Mouse (Mus musculus) midbrain, postnatal 0 days (tissue): ENCODE results near the gene Mroh8. TPM values are rescaled to one million over a fixed set of nuclear protein-coding genes. Genes with fewer than 3 reads are reported as not detected.
A peak's percentile ranks its signal among the peaks of the same experiment; 100 is the strongest.

ENCODE experiments used
- ATAC-seq: fragments of 200-750 bp; cut with Nextera tagmentation; 2 replicates; pipeline ENCODE4 v1.8.0; 2017; ENCODE audit warnings: moderate number of reproducible peaks, mild to moderate bottlenecking, moderate TSS enrichment, moderate library complexity; ENCODE audit not compliant: low FRiP score
- DNase-seq: peaks from one replicate; pipeline ENCODE4 v3.0.0-alpha.2; 2015; ENCODE audit warnings: low spot score
- H3K27ac ChIP-seq: fragments of 300-500 bp; sonication (generic); 2 replicates; pipeline ENCODE4 v1.5.1; 2014; ENCODE audit warnings: low read depth, mild to moderate bottlenecking, low read length, mixed read lengths
- H3K27me3 ChIP-seq: fragments of 300-500 bp; sonication (generic); 2 replicates; pipeline ENCODE4 v1.6.1; 2014; ENCODE audit warnings: low read length, control low read depth, mixed read lengths; ENCODE audit not compliant: insufficient read depth
- H3K36me3 ChIP-seq: fragments of 300-500 bp; sonication (generic); 2 replicates; pipeline ENCODE4 v1.6.1; 2014; ENCODE audit warnings: low read length, control low read depth, mixed read lengths; ENCODE audit not compliant: insufficient read depth
- H3K4me1 ChIP-seq: fragments of 300-500 bp; sonication (generic); 2 replicates; pipeline ENCODE4 v1.6.1; 2014; ENCODE audit warnings: mild to moderate bottlenecking, control low read depth, antibody characterized with exemption, low read length, mixed read lengths; ENCODE audit not compliant: insufficient read depth
- H3K4me2 ChIP-seq: fragments of 300-500 bp; sonication (generic); 2 replicates; pipeline ENCODE4 v1.6.1; 2014; ENCODE audit warnings: low read depth, mild to moderate bottlenecking, low read length, mixed read lengths; ENCODE audit not compliant: poor library complexity, severe bottlenecking
- H3K4me3 ChIP-seq: fragments of 300-500 bp; sonication (generic); 2 replicates; pipeline ENCODE4 v1.5.1; 2014; ENCODE audit warnings: low read depth, mild to moderate bottlenecking, low read length, moderate library complexity
- H3K9ac ChIP-seq: fragments of 300-500 bp; sonication (generic); replicated peaks from 2 replicates; pipeline ENCODE4 v1.6.1; 2014; ENCODE audit warnings: mild to moderate bottlenecking, low read length, moderate library complexity, mixed read lengths; ENCODE audit not compliant: poor library complexity, severe bottlenecking
- H3K9me3 ChIP-seq: fragments of 300-500 bp; sonication (generic); 2 replicates; pipeline ENCODE4 v1.6.1; 2016; ENCODE audit warnings: low read length, control low read depth
- CTCF ChIP-seq: IDR thresholded peaks from 2 replicates; pipeline ENCODE4 v1.5.1; 2016; ENCODE audit warnings: antibody characterized with exemption, mild to moderate bottlenecking
- WGBS: fragments of 180-500 bp; shearing (Covaris S2); extraction: QIAGEN DNeasy Blood & Tissue Kit; methylation state at CpG from one replicate; pipeline ENCODE4 v1.1.7; 2014; 5-methylcytosine and 5-hydroxymethylcytosine counted together
- polyA plus RNA-seq: library from polyadenylated mRNA; unstranded; fragments of >200 nt; fragmentation: Nextera tagmentation; extraction: Ambion mirVana; gene quantifications from 2 replicates; pipeline ENCODE4 v1.2.1, GENCODE M21; 2015
- total RNA-seq: library from RNA; depleted of rRNA; stranded (reverse); fragments of >200 nt; gene quantifications from 2 replicates; pipeline ENCODE4 v1.2.3, GENCODE M21; 2014

Gene Mroh8
- total and polyA plus RNA-seq, 2 experiments from 2014 or later: 0.47 to 0.66 TPM

- TF ChIP-seq CTCF: no peak
- no peak for ATAC-seq
- WGBS: 86% methylated on average over 6 of the region's 6 CpGs
Measured at GRCm38 (mm10) chr2:157310963-157311637, 31.8 kb upstream of the Mroh8 start.

DNA sequence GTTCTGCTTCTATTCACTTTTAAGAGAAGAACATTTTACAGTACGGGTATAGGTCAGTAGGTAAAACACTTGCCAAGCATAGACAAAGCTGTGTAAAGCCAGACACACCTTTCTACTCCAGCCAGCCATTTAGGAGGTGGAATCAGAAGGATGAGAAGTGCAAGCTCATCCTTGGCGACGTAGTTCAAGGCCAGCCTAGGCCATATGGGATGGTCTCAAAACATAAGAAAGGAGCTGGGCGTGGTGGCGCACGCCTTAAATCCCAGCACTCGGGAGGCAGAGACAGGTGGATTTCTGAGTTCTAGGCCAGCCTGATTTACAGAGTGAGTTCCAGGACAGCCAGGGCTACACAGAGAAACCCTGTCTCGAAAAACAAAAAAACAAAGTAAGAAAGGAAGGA lies 30.3 kb upstream of the Mroh8 start:
- peaks cover 13% of the 10 kb centered on the region; the same call in 1 of the 2 replicates for H3K36me3 ChIP-seq

More at GRCm38 (mm10) chr2:157310963-157311637, 31.8 kb upstream of the Mroh8 start:
- Histone ChIP-seq H3K4me2 (no peak overlapping the region), H3K27ac (no peak overlapping the region), H3K36me3 (peaks cover 11% of the 10 kb centered on the region; the same call in 1 of the 2 replicates), H3K9me3 (no peaks in the 10 kb centered on the region), H3K4me1 (0 out of 2 replicates have a peak, but pooled peaks cover 6% of the 10 kb centered on the region), H3K9ac (no peak overlapping the region), H3K27me3 (no peaks in the 10 kb centered on the region), H3K4me3 (no peak overlapping the region)
- no peak for DNase-seq

DNA sequence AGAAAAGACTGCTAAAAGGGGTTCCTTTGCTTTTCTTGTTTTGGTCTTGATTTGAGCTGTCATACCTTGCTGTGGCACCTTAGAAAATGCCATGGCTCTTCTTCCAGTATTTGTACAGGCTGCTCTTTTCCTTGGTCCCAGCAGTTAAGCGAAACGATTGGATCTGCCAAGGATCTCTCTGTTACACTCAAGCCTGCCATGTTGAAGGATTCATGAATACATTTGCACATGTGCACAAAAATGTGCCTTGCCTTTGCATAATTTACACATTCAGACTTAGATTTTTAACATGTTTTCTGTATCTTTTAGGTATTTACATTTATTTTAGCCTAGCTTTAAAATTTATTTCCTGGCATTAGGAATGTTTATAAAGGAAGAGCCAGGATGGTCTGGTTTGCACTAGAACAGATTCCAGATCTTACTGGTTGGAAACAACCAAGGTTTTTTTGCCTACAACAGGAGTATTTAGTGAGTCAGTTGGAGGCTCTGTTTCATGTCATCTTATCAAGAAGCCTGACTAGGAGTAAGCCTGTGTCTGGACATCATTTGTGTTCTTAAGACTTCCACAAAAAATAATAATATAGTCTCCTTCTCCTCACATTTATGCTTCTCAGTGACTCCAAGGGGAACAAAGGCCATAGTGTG lies 29.0 kb upstream of the Mroh8 start:
- 0 out of 2 replicates have a peak, but pooled peaks cover 1% of the 10 kb centered on the region for H3K4me1 ChIP-seq

More for the DNA sequence above, 30.3 kb upstream of the Mroh8 start:
- 95% methylated on average over 8 of the region's 8 CpGs for WGBS
- no peak overlapping the region for H3K27ac ChIP-seq
- DNase-seq (no peak), ATAC-seq (no peak)
- TF ChIP-seq CTCF: no peak
- H3K4me3 ChIP-seq: no peak overlapping the region
- no peak overlapping the region for H3K9ac ChIP-seq
- H3K9me3 ChIP-seq: no peaks in the 10 kb centered on the region
- no peaks in the 10 kb centered on the region for H3K27me3 ChIP-seq
- no peak overlapping the region for H3K4me2 ChIP-seq
- H3K4me1 ChIP-seq: 0 out of 2 replicates have a peak, but pooled peaks cover 6% of the 10 kb centered on the region

DNA sequence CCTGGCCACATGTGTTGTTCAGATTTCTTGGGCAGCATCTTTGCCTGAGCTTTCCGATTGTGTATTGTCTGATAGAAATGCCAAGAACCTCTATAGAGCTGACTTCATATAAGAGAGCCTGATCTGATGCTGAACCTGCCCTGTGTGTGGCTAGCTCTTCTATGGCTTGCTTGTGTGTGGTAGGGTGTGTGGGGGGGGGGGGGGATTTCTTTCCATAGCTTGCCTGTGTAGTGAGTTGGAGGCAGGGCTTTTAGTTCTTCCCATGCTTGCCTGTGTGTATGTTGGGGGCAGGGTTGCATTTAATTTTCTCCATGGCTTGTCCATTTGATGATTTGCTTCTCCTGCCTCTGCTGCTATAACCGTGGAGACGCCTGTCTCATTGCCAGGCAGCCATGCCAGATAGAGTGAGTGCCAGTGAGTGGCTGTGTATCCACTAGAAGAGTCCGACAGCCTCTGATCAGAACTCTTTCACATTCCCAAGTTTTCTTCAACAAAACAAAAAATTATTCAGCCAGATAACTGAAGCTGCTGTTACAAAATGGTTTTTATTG lies 28.4 kb upstream of the Mroh8 start:
- WGBS: 68% methylated on average over 4 of the region's 4 CpGs
- ATAC-seq: no peak
- Histone ChIP-seq H3K4me1 (no peaks in the 10 kb centered on the region), H3K36me3 (peaks cover 21% of the 10 kb centered on the region), H3K9ac (no peak overlapping the region), H3K4me3 (no peak overlapping the region), H3K9me3 (no peaks in the 10 kb centered on the region), H3K27ac (peak overlapping the region; percentile 9; the same call in 1 of the 2 replicates), H3K4me2 (no peak overlapping the region), H3K27me3 (no peaks in the 10 kb centered on the region)
- DNase-seq: peak; percentile 70
- TF ChIP-seq CTCF: no peak

More for the DNA sequence above, 29.0 kb upstream of the Mroh8 start:
- 70% methylated on average over 2 of the region's 2 CpGs for WGBS
- Histone ChIP-seq H3K27ac (peak overlapping the region; percentile 9; the same call in 1 of the 2 replicates), H3K9ac (no peak overlapping the region), H3K4me3 (no peak overlapping the region), H3K4me2 (no peak overlapping the region), H3K9me3 (no peaks in the 10 kb centered on the region), H3K36me3 (peaks cover 21% of the 10 kb centered on the region), H3K27me3 (no peaks in the 10 kb centered on the region)
- TF ChIP-seq CTCF: no peak
- ATAC-seq (no peak), DNase-seq (no peak)

GRCm38 (mm10) chr2:157306091-157307032 lies 27.0 kb upstream of the Mroh8 start:
- H3K4me3 ChIP-seq: no peak overlapping the region
- ATAC-seq (no peak), DNase-seq (no peak)
- H3K9me3 ChIP-seq: no peaks in the 10 kb centered on the region
- H3K27me3 ChIP-seq: no peaks in the 10 kb centered on the region
- peaks cover 24% of the 10 kb centered on the region for H3K36me3 ChIP-seq
- no peaks in the 10 kb centered on the region for H3K4me1 ChIP-seq
- WGBS: 76% methylated on average over 7 of the region's 7 CpGs
- no peak overlapping the region for H3K4me2 ChIP-seq
- H3K27ac ChIP-seq: 0 out of 2 replicates have a peak overlapping the region, but pooled peaks have one; percentile 0
- H3K9ac ChIP-seq: no peak overlapping the region
- no peak for TF ChIP-seq CTCF
